Mouse (Mus musculus) cerebellum, adult 2 months (tissue): ENCODE measurements around the gene Tfdp2.

Source experiments
- CTCF ChIP-seq: fragments of 200-500 bp; IDR thresholded peaks from 2 replicates; pipeline ENCODE4 v1.5.1; 2011; ENCODE audit warnings: low read depth, mild to moderate bottlenecking, control low read depth, low read length, moderate library complexity, borderline replicate concordance; ENCODE audit not compliant: insufficient read depth
- POLR2A ChIP-seq: fragments of 200-500 bp; IDR thresholded peaks from 2 replicates; pipeline ENCODE4 v1.6.1; 2011; ENCODE audit warnings: low read length, control low read depth, borderline replicate concordance; ENCODE audit not compliant: insufficient read depth

DNA sequence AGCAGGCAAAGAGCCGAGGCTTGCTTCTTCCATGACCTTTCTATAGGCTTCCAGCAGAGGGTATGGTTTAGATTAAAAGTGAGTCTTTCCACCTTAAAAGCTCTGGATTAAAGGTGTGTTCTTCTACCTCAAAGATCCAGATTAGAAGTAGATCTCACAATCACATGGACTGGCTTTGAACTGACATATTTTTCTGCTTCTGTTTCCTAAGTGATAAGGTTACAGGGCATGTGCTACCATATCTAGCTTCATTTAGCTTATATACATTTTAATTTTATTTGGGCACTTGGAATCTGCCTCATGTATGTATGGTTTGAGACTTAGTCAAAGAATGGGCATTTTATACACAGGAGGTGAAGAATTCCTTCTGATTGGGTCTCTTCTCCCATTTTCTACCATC lies 41.3 kb downstream of the Tfdp2 start:
- TF ChIP-seq CTCF: no peak
- TF ChIP-seq POLR2A: no peak
